Mouse (Mus musculus): ENCODE results near the gene Cdh13.

Gene Cdh13

GRCm38 (mm10) chr8:118452445-118453103 lies 169.0 kb downstream of the Cdh13 start:
- peak; percentile 20 for DNase-seq

- DNase-seq = no peak
Observed at GRCm38 (mm10) chr8:118455245-118455644, 171.7 kb downstream of the Cdh13 start.

GRCm38 (mm10) chr8:118465330-118465948 lies 181.9 kb downstream of the Cdh13 start:
- DNase-seq = no peak

GRCm38 (mm10) chr8:118477587-118477986 lies 194.1 kb downstream of the Cdh13 start:
- no peak for DNase-seq

- no peak for DNase-seq
Observed at GRCm38 (mm10) chr8:118488735-118489134, 205.2 kb downstream of the Cdh13 start.

GRCm38 (mm10) chr8:118502509-118502908 lies 219.0 kb downstream of the Cdh13 start:
- DNase-seq = no peak

- no peak for DNase-seq
Observed at GRCm38 (mm10) chr8:118509426-118509825, 225.9 kb downstream of the Cdh13 start.

- DNase-seq = peak; percentile 51
Observed at GRCm38 (mm10) chr8:118513259-118513658, 229.7 kb downstream of the Cdh13 start.

GRCm38 (mm10) chr8:118515616-118516015 lies 232.1 kb downstream of the Cdh13 start:
- no peak for DNase-seq

GRCm38 (mm10) chr8:118517071-118517470 lies 233.5 kb downstream of the Cdh13 start:
- DNase-seq = no peak

GRCm38 (mm10) chr8:118518030-118518741 lies 234.7 kb downstream of the Cdh13 start:
- DNase-seq = peak; percentile 10

- no peak for DNase-seq
Observed at GRCm38 (mm10) chr8:118518742-118519102, 235.2 kb downstream of the Cdh13 start.

GRCm38 (mm10) chr8:118523922-118524321 lies 240.4 kb downstream of the Cdh13 start:
- no peak for DNase-seq

- no peak for DNase-seq
Observed at GRCm38 (mm10) chr8:118538816-118539558, 255.5 kb downstream of the Cdh13 start.

GRCm38 (mm10) chr8:118539559-118539819 lies 256.0 kb downstream of the Cdh13 start:
- no peak for DNase-seq

GRCm38 (mm10) chr8:118539941-118540340 lies 256.4 kb downstream of the Cdh13 start:
- no peak for DNase-seq

GRCm38 (mm10) chr8:118552397-118552796 lies 268.9 kb downstream of the Cdh13 start:
- no peak for DNase-seq

- DNase-seq = no peak
Observed at GRCm38 (mm10) chr8:118552842-118553241, 269.3 kb downstream of the Cdh13 start.

GRCm38 (mm10) chr8:118564024-118564423 lies 280.5 kb downstream of the Cdh13 start:
- peak; percentile 13 for DNase-seq

- DNase-seq = no peak
Observed at GRCm38 (mm10) chr8:118565186-118565585, 281.7 kb downstream of the Cdh13 start.

GRCm38 (mm10) chr8:118565887-118566747 lies 282.6 kb downstream of the Cdh13 start:
- DNase-seq = peak; percentile 49

- DNase-seq = no peak
Observed at GRCm38 (mm10) chr8:118569366-118569765, 285.8 kb downstream of the Cdh13 start.

GRCm38 (mm10) chr8:118581256-118581655 lies 297.7 kb downstream of the Cdh13 start:
- no peak for DNase-seq
